Mouse (Mus musculus): ENCODE results near the gene Map3k14.

Map3k14 gene

GRCm38 (mm10) chr11:103271979-103272378 lies 4.7 kb upstream of the Map3k14 start:
- no peak for DNase-seq (ENCODE audit: low spot score in 2 of 2)

- no peak for DNase-seq (ENCODE audit: low spot score in 2 of 2)
These were observed 2.2 kb upstream of the Map3k14 start for GRCm38 (mm10) chr11:103269426-103269825.

GRCm38 (mm10) chr11:103268905-103269304 lies 1.6 kb upstream of the Map3k14 start:
- no peak for DNase-seq (ENCODE audit: low spot score in 2 of 2)

- no peak for DNase-seq (ENCODE audit: low spot score in 2 of 2)
These were observed 1.1 kb upstream of the Map3k14 start for GRCm38 (mm10) chr11:103268350-103268749.

- DNase-seq (ENCODE audit: low spot score in 2 of 2) = no peak
These were observed 435 bp downstream of the Map3k14 start for GRCm38 (mm10) chr11:103266729-103267345.

- no peak for DNase-seq (ENCODE audit: low spot score in 2 of 2)
These were observed 1.4 kb downstream of the Map3k14 start for GRCm38 (mm10) chr11:103265856-103266255.

GRCm38 (mm10) chr11:103265211-103265610 lies 2.1 kb downstream of the Map3k14 start:
- no peak for DNase-seq (ENCODE audit: low spot score in 2 of 2)

GRCm38 (mm10) chr11:103264427-103265005 lies 2.8 kb downstream of the Map3k14 start:
- DNase-seq (ENCODE audit: low spot score in 2 of 2) = no peak

- no peak for DNase-seq (ENCODE audit: low spot score in 2 of 2)
These were observed 3.7 kb downstream of the Map3k14 start for GRCm38 (mm10) chr11:103263551-103263950.

GRCm38 (mm10) chr11:103262412-103263267 lies 4.6 kb downstream of the Map3k14 start:
- no peak for DNase-seq (ENCODE audit: low spot score in 2 of 2)

- DNase-seq (ENCODE audit: low spot score in 2 of 2) = no peak
These were observed 5.4 kb downstream of the Map3k14 start for GRCm38 (mm10) chr11:103261671-103262411.

GRCm38 (mm10) chr11:103260515-103261192 lies 6.6 kb downstream of the Map3k14 start:
- DNase-seq (ENCODE audit: low spot score in 2 of 2) = no peak

- no peak for DNase-seq (ENCODE audit: low spot score in 2 of 2)
These were observed 7.2 kb downstream of the Map3k14 start for GRCm38 (mm10) chr11:103260034-103260433.

- DNase-seq (ENCODE audit: low spot score in 2 of 2) = no peak
These were observed 9.3 kb downstream of the Map3k14 start for GRCm38 (mm10) chr11:103257938-103258481.

- DNase-seq (ENCODE audit: low spot score in 2 of 2) = no peak
These were observed 13.7 kb downstream of the Map3k14 start for GRCm38 (mm10) chr11:103253605-103254004.

- DNase-seq (ENCODE audit: low spot score in 2 of 2) = no peak
These were observed 14.9 kb downstream of the Map3k14 start for GRCm38 (mm10) chr11:103252380-103252779.

- DNase-seq (ENCODE audit: low spot score in 2 of 2) = no peak
These were observed 16.9 kb downstream of the Map3k14 start for GRCm38 (mm10) chr11:103250324-103250723.

GRCm38 (mm10) chr11:103249509-103249908 lies 17.8 kb downstream of the Map3k14 start:
- no peak for DNase-seq (ENCODE audit: low spot score in 2 of 2)

- DNase-seq (ENCODE audit: low spot score in 2 of 2) = no peak
These were observed 18.4 kb downstream of the Map3k14 start for GRCm38 (mm10) chr11:103248837-103249236.

GRCm38 (mm10) chr11:103247504-103248177 lies 19.6 kb downstream of the Map3k14 start:
- DNase-seq (ENCODE audit: low spot score in 2 of 2) = peak; percentile 85 to 86

Data from right cerebral cortex, adult 2 months (tissue).